Mouse (Mus musculus) heart, embryonic 11.5 days (tissue): Measurements from ENCODE around the gene Col18a1. TPM values are rescaled to one million over a fixed set of nuclear protein-coding genes. Genes with fewer than 3 reads are reported as not detected.

ENCODE experiments used
- ATAC-seq: fragments of 200-750 bp; cut with Nextera tagmentation; replicated peaks from 2 replicates; pipeline ENCODE4 v1.8.0; 2017; ENCODE audit warnings: moderate library complexity; ENCODE audit not compliant: insufficient number of reproducible peaks, low FRiP score, low TSS enrichment
- H3K27ac ChIP-seq: fragments of 300-500 bp; sonication (generic); 2 replicates; pipeline ENCODE4 v1.5.1; 2014; ENCODE audit warnings: mild to moderate bottlenecking, low read depth, low read length
- H3K27me3 ChIP-seq: fragments of 300-500 bp; sonication (generic); 2 replicates; pipeline ENCODE4 v1.6.1; 2014; ENCODE audit warnings: mild to moderate bottlenecking, low read length, mixed read lengths; ENCODE audit not compliant: control insufficient read depth, insufficient read depth
- H3K36me3 ChIP-seq: fragments of 300-500 bp; sonication (generic); 2 replicates; pipeline ENCODE4 v1.6.1; 2014; ENCODE audit warnings: mild to moderate bottlenecking, low read length, moderate library complexity, mixed read lengths; ENCODE audit not compliant: control insufficient read depth, insufficient read depth
- H3K4me1 ChIP-seq: fragments of 300-500 bp; sonication (generic); 2 replicates; pipeline ENCODE4 v1.6.1; 2014; ENCODE audit warnings: low read length; ENCODE audit not compliant: control insufficient read depth, insufficient read depth
- H3K4me2 ChIP-seq: fragments of 300-500 bp; sonication (generic); 2 replicates; pipeline ENCODE4 v1.6.1; 2014; ENCODE audit warnings: mild to moderate bottlenecking, moderate library complexity
- H3K4me3 ChIP-seq: fragments of 300-500 bp; sonication (generic); 2 replicates; pipeline ENCODE4 v1.5.1; 2014; ENCODE audit warnings: low read depth, low read length
- H3K9ac ChIP-seq: fragments of 300-500 bp; sonication (generic); 2 replicates; pipeline ENCODE4 v1.6.1; 2014; ENCODE audit warnings: mild to moderate bottlenecking, low read depth, low read length, moderate library complexity
- H3K9me3 ChIP-seq: fragments of 300-500 bp; sonication (generic); replicated peaks from 2 replicates; pipeline ENCODE4 v1.6.1; 2016; ENCODE audit warnings: low read length; ENCODE audit not compliant: control insufficient read depth
- WGBS: fragments of 180-500 bp; shearing (Covaris S2); extraction: QIAGEN DNeasy Blood & Tissue Kit; methylation state at CpG from one replicate; pipeline ENCODE4 v1.1.7; 2014; ENCODE audit not compliant: insufficient replicate concordance; 5-methylcytosine and 5-hydroxymethylcytosine counted together
- polyA plus RNA-seq: library from polyadenylated mRNA; unstranded; fragments of >200 nt; fragmentation: Nextera tagmentation; extraction: Ambion mirVana; gene quantifications from 2 replicates; pipeline ENCODE4 v1.2.1, GENCODE M21; 2014

Gene Col18a1
- polyA plus RNA-seq, 1 experiment from 2014 or later = 113 TPM

DNA sequence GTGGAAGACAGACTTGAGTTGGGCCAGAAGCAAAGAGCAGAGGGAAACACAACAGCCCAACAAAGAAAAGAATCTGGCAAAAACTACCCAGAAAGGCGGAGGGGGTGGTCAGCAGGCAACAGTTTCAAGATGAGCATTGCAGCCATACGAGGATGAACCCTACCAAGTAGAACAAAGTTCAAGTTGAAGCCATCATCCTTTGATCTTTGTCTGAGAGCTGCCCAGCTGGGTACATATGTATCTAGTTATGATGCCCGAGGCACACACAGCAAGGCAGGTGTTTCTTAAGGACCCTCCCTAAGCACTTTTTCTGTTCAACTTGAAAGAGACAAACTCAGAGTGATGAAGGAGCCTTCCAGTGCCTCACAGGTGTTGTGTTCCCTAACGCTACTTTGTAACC is 66.6 kb downstream of the Col18a1 start:
- Histone ChIP-seq H3K4me1 (peaks cover 19% of the 10 kb centered on the region), H3K27ac (no peak overlapping the region), H3K36me3 (peaks cover 5% of the 10 kb centered on the region; the same call in 1 of the 2 replicates), H3K9me3 (no peaks in the 10 kb centered on the region), H3K27me3 (no peaks in the 10 kb centered on the region), H3K4me2 (no peak overlapping the region), H3K4me3 (no peak overlapping the region), H3K9ac (no peak overlapping the region)
- 91% methylated on average over 4 of the region's 4 CpGs for WGBS
- no peak for ATAC-seq

GRCm38 (mm10) chr10:77098619-77099018 is 67.7 kb downstream of the Col18a1 start:
- Histone ChIP-seq H3K9ac (no peak overlapping the region), H3K9me3 (no peaks in the 10 kb centered on the region), H3K27me3 (no peaks in the 10 kb centered on the region), H3K4me3 (no peak overlapping the region), H3K27ac (no peak overlapping the region), H3K4me2 (no peak overlapping the region), H3K4me1 (peaks cover 16% of the 10 kb centered on the region), H3K36me3 (peaks cover 10% of the 10 kb centered on the region; the same call in 1 of the 2 replicates)
- ATAC-seq = no peak
- WGBS = 74% methylated on average over 2 of the region's 2 CpGs

- WGBS = 57% methylated on average over 4 of the region's 4 CpGs
- no peak overlapping the region for H3K9ac ChIP-seq
- no peak for ATAC-seq
- H3K9me3 ChIP-seq = peaks cover 3% of the 10 kb centered on the region
- H3K36me3 ChIP-seq = peaks cover 14% of the 10 kb centered on the region
- no peaks in the 10 kb centered on the region for H3K27me3 ChIP-seq
- H3K4me3 ChIP-seq = no peak overlapping the region
- peak overlapping the region; percentile 60; the same call in 1 of the 2 replicates for H3K27ac ChIP-seq
- no peak overlapping the region for H3K4me2 ChIP-seq
- H3K4me1 ChIP-seq = peaks cover 16% of the 10 kb centered on the region
These were observed 68.5 kb downstream of the Col18a1 start for GRCm38 (mm10) chr10:77097890-77098200.

- no peak overlapping the region for H3K9ac ChIP-seq
These were observed 69.1 kb downstream of the Col18a1 start for GRCm38 (mm10) chr10:77097006-77097889.

DNA sequence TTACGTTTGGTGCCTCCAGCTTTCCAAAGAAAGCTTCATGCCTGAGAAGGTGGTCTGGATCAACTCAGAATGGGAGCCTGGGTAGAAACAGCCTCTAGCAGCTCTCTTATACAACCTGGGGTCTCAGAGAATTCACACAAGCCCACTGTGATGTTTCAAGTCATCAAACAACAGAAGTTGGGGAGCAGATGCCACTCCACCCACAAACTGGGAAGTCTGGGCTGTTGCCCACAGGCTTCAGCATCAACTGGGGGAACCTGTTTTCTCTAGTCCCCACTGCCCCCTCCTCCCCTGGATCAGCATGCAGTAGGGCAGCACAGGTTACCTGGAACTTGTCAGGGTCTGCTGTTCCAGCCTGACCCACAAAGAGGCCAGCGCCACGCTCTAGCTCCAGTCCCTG is 70.7 kb downstream of the Col18a1 start:
- no peak overlapping the region for H3K27ac ChIP-seq
- H3K9me3 ChIP-seq = peaks cover 5% of the 10 kb centered on the region
- H3K36me3 ChIP-seq = peaks cover 16% of the 10 kb centered on the region
- H3K9ac ChIP-seq = no peak overlapping the region
- no peak overlapping the region for H3K4me2 ChIP-seq
- 87% methylated on average over 3 of the region's 3 CpGs for WGBS
- no peaks in the 10 kb centered on the region for H3K27me3 ChIP-seq
- ATAC-seq = no peak
- no peak overlapping the region for H3K4me3 ChIP-seq
- H3K4me1 ChIP-seq = peaks cover 20% of the 10 kb centered on the region

More at GRCm38 (mm10) chr10:77097006-77097889, 69.1 kb downstream of the Col18a1 start:
- H3K9me3 ChIP-seq = peaks cover 5% of the 10 kb centered on the region
- no peaks in the 10 kb centered on the region for H3K27me3 ChIP-seq
- peak overlapping the region; percentile 60; the same call in 1 of the 2 replicates for H3K27ac ChIP-seq
- no peak overlapping the region for H3K4me2 ChIP-seq
- no peak overlapping the region for H3K4me3 ChIP-seq
- WGBS = 63% methylated on average over 12 of the region's 12 CpGs
- H3K36me3 ChIP-seq = peaks cover 16% of the 10 kb centered on the region
- peaks cover 16% of the 10 kb centered on the region for H3K4me1 ChIP-seq
- no peak for ATAC-seq

DNA sequence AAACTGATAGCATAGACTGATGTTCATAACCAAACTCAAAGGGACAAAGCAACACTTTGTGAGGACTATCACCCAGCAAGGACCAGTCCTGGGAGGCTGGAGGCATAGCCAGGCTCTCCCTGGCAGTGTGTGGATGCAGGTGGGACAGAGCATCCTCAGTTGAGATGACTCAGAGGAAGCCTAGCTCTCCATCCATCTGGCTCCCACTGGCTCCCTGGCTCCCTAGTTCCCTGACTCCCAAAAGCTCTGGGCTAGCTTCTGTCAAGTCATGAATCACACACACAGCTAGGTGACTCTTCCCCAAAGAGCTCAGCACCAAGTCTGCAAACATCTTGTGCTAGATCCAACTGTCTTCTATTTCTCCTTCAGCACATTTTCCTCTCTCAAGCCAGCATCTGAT is 72.5 kb downstream of the Col18a1 start:
- peaks cover 16% of the 10 kb centered on the region for H3K36me3 ChIP-seq
- no peak overlapping the region for H3K4me2 ChIP-seq
- no peaks in the 10 kb centered on the region for H3K27me3 ChIP-seq
- ATAC-seq = no peak
- no peak overlapping the region for H3K4me3 ChIP-seq
- H3K27ac ChIP-seq = no peak overlapping the region
- peaks cover 33% of the 10 kb centered on the region for H3K4me1 ChIP-seq
- no peak overlapping the region for H3K9ac ChIP-seq
- H3K9me3 ChIP-seq = peaks cover 5% of the 10 kb centered on the region

- no peaks in the 10 kb centered on the region for H3K27me3 ChIP-seq
- no peak for ATAC-seq
- no peak overlapping the region for H3K4me3 ChIP-seq
- H3K27ac ChIP-seq = no peak overlapping the region
- peaks cover 5% of the 10 kb centered on the region for H3K9me3 ChIP-seq
- H3K4me1 ChIP-seq = peaks cover 19% of the 10 kb centered on the region
- H3K4me2 ChIP-seq = no peak overlapping the region
- H3K36me3 ChIP-seq = peaks cover 18% of the 10 kb centered on the region
- H3K9ac ChIP-seq = no peak overlapping the region
- 83% methylated on average over 4 of the region's 4 CpGs for WGBS
These were observed 74.7 kb downstream of the Col18a1 start for GRCm38 (mm10) chr10:77091538-77092097.

DNA sequence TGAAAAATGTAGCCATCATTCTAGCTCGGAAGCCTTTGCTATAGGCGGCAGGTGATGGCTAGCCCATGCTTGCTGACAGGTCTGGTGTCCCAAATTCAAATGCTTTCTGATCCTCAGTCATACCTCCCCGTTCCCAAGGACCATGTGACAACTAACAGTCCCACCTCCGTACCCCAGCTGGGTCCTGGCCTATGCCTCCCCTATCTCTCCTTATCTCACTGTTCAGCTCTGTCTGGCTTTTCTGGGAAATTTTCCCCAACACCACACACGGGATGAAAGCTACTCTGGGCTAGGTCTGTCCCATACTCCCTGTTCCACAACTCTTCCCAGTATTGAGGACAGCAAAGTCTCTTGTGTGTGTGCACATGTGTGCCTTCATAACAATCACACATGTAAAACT is 76.3 kb downstream of the Col18a1 start:
- H3K27ac ChIP-seq = peak overlapping the region; percentile 42; the same call in 1 of the 2 replicates
- no peak overlapping the region for H3K9ac ChIP-seq
- H3K4me1 ChIP-seq = peaks cover 19% of the 10 kb centered on the region
- no peak overlapping the region; the same call in 1 of the 2 replicates for H3K4me2 ChIP-seq
- 32% methylated on average over 5 of the region's 5 CpGs for WGBS
- no peaks in the 10 kb centered on the region for H3K27me3 ChIP-seq
- 0 out of 2 replicates have a peak, but pooled peaks have one; percentile 24 for ATAC-seq
- H3K4me3 ChIP-seq = no peak overlapping the region
- H3K36me3 ChIP-seq = peaks cover 16% of the 10 kb centered on the region
- H3K9me3 ChIP-seq = peaks cover 5% of the 10 kb centered on the region
